Mouse (Mus musculus) liver, embryonic 13.5 days (tissue): ENCODE measurements around the gene Inpp4b. TPM values are rescaled to one million over a fixed set of nuclear protein-coding genes. Genes with fewer than 3 reads are reported as not detected.

ENCODE experiments used
- ATAC-seq: fragments of 200-750 bp; cut with Nextera tagmentation; 2 replicates; pipeline ENCODE4 v1.8.0; 2017; ENCODE audit warnings: low read depth, mild to moderate bottlenecking, moderate number of reproducible peaks, moderate library complexity
- DNase-seq: peaks from one replicate; pipeline ENCODE4 v3.0.0; 2022
- H3K27ac ChIP-seq: fragments of 300-500 bp; sonication (generic); 2 replicates; pipeline ENCODE4 v1.5.1; 2015; ENCODE audit warnings: moderate library complexity, mild to moderate bottlenecking, inconsistent platforms
- H3K27me3 ChIP-seq: fragments of 300-500 bp; sonication (generic); 2 replicates; pipeline ENCODE4 v1.6.1; 2015; ENCODE audit warnings: mild to moderate bottlenecking, inconsistent platforms
- H3K36me3 ChIP-seq: fragments of 300-500 bp; sonication (generic); 2 replicates; pipeline ENCODE4 v1.6.1; 2015; ENCODE audit warnings: mild to moderate bottlenecking, inconsistent platforms
- H3K4me1 ChIP-seq: fragments of 300-500 bp; sonication (generic); replicated peaks from 2 replicates; pipeline ENCODE4 v1.6.1; 2015; ENCODE audit warnings: inconsistent platforms
- H3K4me2 ChIP-seq: fragments of 300-500 bp; sonication (generic); 2 replicates; pipeline ENCODE4 v1.6.1; 2015; ENCODE audit warnings: inconsistent platforms, mild to moderate bottlenecking, moderate library complexity
- H3K4me3 ChIP-seq: fragments of 300-500 bp; sonication (generic); replicated peaks from 2 replicates; pipeline ENCODE4 v1.5.1; 2015; ENCODE audit warnings: mild to moderate bottlenecking, inconsistent platforms
- H3K9ac ChIP-seq: fragments of 300-500 bp; sonication (generic); 2 replicates; pipeline ENCODE4 v1.6.1; 2015; ENCODE audit warnings: mild to moderate bottlenecking, inconsistent platforms
- H3K9me3 ChIP-seq: fragments of 300-500 bp; sonication (generic); replicated peaks from 2 replicates; pipeline ENCODE4 v1.6.1; 2016; ENCODE audit warnings: inconsistent platforms
- WGBS: fragments of 180-500 bp; shearing (Covaris S2); methylation state at CpG from one replicate; pipeline ENCODE4 v1.1.7; 2015; ENCODE audit not compliant: insufficient replicate concordance; 5-methylcytosine and 5-hydroxymethylcytosine counted together
- polyA plus RNA-seq: library from polyadenylated mRNA; unstranded; fragments of >200 nt; fragmentation: Nextera tagmentation; extraction: Ambion mirVana; gene quantifications from 2 replicates; pipeline ENCODE4 v1.2.1, GENCODE M21; 2015

The Inpp4b gene
- polyA plus RNA-seq, 1 experiment from 2014 or later: 2.2 TPM

DNA sequence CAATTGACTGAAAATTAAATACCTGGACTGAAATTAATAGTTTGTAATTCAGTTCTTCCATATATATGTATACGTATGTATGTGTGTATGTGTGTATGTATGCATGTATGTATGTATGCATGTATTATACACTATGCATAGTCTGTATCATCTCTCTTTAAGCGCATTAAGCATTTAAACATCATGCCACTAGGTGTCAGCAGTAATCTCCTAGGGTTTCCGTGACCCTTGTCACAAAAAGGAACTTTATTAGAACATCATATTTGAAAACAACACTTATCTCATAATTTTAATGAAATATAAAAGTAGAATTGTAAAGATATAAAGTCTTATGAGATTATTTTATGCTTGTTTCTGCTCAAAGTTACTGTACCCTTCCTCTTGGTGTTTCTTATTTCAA is 136.3 kb downstream of the Inpp4b start:
- 27% methylated on average over 3 of the region's 3 CpGs for WGBS

DNA sequence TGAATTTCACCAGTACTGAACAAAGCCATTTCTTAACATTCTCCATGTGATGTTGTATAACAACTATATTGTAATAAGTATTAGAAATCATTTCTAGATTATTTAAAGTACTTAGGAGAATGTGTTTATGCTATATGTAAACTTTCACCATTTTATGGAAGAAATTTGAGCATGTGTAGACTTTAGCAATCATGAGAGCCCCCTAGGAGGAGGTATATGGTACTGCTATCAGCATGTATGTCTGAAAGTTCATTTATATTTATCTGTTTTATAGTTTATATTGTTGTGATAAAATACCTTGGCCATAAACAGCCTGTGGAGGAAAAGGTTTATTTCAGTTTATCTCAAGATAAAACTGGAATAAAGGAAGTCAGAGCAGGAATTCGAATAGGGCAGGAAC is 141.5 kb downstream of the Inpp4b start:
- H3K27me3 ChIP-seq: no peaks in the 10 kb centered on the region
- H3K36me3 ChIP-seq: no peaks in the 10 kb centered on the region
- no peaks in the 10 kb centered on the region for H3K9me3 ChIP-seq
- H3K9ac ChIP-seq: no peak overlapping the region
- no peak overlapping the region for H3K27ac ChIP-seq
- no peak overlapping the region for H3K4me3 ChIP-seq
- H3K4me1 ChIP-seq: no peaks in the 10 kb centered on the region
- WGBS: 33% methylated on average over 1 of the region's 1 CpGs
- H3K4me2 ChIP-seq: no peak overlapping the region
- DNase-seq (no peak), ATAC-seq (no peak)

More for the DNA sequence above, 136.3 kb downstream of the Inpp4b start:
- Histone ChIP-seq H3K36me3 (no peaks in the 10 kb centered on the region), H3K27ac (no peak overlapping the region), H3K9ac (no peak overlapping the region), H3K27me3 (no peaks in the 10 kb centered on the region), H3K4me1 (no peaks in the 10 kb centered on the region), H3K4me2 (no peak overlapping the region), H3K9me3 (no peaks in the 10 kb centered on the region), H3K4me3 (no peak overlapping the region)
- no peak for DNase-seq
- no peak for ATAC-seq

DNA sequence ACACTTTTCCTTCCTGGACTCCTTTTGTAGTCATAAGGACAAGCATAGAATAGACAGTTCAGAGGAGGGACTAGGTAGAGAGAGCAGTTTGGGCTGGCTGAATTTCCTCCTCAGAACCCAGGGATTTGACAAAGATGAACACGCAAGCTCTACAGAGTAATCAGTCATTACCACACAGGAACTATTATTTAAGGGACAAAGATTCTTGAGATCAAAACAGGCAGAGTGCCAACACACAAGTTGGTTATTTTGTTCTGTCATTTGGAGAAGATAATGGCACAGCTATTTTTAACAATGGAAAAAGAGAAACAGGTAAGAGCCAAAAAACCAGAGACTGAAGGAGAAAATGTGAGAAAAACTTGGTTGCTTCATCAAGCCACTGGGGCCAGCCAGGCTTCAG is 143.3 kb downstream of the Inpp4b start:
- H3K9me3 ChIP-seq: no peaks in the 10 kb centered on the region
- no peak overlapping the region for H3K4me3 ChIP-seq
- H3K4me1 ChIP-seq: no peaks in the 10 kb centered on the region
- no peak overlapping the region for H3K9ac ChIP-seq
- 57% methylated on average over 1 of the region's 1 CpGs for WGBS
- H3K27ac ChIP-seq: no peak overlapping the region
- no peak for DNase-seq
- H3K27me3 ChIP-seq: no peaks in the 10 kb centered on the region
- H3K36me3 ChIP-seq: no peaks in the 10 kb centered on the region
- no peak overlapping the region for H3K4me2 ChIP-seq
- ATAC-seq: no peak

DNA sequence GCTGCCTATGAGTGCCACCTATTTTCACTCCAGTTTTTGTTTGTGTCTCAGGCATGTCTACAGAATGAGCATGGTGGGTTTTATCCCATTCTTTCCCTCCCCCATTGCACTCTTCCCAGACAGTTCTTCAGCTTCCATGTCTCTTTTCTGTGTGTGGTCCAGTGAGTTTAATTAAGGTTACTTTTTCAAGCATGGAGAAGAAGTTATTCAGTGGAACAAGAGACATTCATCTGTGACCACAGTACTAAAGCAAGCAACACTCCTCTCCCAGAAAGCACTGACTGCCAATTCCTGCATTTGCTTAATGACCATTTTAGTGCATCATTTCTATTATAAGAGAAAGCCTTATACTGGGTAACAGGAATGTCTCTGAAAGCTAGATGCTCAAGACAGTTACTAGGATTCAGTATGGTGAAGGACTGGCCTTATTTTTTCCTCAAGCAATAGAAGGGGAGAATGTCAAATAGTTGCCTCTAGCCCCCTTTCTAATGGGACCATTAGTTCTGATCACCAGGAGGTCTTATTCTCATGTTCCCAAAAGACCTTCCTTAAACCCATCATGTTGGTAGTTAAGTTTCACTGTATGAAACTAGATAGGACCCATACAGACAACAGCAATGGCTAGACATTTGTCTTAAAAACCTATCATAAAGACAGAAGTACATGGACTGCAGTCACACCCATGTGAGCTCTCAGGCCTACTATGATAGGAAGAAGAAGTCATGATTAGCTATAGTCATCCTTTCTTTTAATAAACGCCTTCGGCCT is 147.7 kb downstream of the Inpp4b start:
- no peaks in the 10 kb centered on the region for H3K36me3 ChIP-seq
- no peaks in the 10 kb centered on the region for H3K4me1 ChIP-seq
- H3K4me3 ChIP-seq: no peak overlapping the region
- H3K27ac ChIP-seq: no peak overlapping the region
- DNase-seq: no peak
- H3K27me3 ChIP-seq: no peaks in the 10 kb centered on the region
- WGBS: 67% methylated on average over 2 of the region's 2 CpGs
- H3K4me2 ChIP-seq: no peak overlapping the region
- ATAC-seq: no peak
- H3K9me3 ChIP-seq: no peaks in the 10 kb centered on the region
- no peak overlapping the region for H3K9ac ChIP-seq

DNA sequence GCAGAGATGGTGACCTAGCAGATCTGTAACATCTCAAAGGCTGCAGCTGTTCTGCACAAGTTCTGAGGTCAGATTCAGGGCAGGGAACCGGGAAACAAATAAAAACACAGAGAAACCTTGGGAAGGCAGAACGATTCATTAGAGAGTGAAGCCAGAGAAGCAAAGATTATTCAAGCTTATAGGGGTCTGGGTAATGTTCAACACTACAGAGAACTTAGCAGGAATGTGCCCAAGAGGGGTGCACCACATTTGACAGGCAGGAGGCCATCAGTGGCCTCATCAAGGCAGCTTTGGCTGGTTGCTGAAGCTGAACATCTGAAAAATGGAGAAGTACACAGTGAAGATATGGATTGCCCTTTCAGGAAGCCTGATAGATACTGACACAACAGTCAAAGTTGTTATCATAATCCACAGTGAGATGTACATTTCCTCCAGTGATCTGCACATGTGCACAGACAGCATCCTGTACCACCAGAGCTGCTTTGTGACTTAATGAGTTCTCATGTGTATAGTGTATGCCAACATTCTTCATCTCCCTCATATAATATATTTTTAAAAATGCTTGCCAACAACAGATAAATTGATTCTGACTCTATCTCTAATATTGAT is 148.8 kb downstream of the Inpp4b start:
- Histone ChIP-seq H3K4me1 (no peaks in the 10 kb centered on the region), H3K4me3 (no peak overlapping the region), H3K27ac (no peak overlapping the region), H3K9me3 (no peaks in the 10 kb centered on the region), H3K36me3 (no peaks in the 10 kb centered on the region), H3K4me2 (no peak overlapping the region), H3K9ac (no peak overlapping the region), H3K27me3 (no peaks in the 10 kb centered on the region)
- no peak for ATAC-seq
- WGBS: 34% methylated on average over 2 of the region's 2 CpGs
- DNase-seq: no peak

DNA sequence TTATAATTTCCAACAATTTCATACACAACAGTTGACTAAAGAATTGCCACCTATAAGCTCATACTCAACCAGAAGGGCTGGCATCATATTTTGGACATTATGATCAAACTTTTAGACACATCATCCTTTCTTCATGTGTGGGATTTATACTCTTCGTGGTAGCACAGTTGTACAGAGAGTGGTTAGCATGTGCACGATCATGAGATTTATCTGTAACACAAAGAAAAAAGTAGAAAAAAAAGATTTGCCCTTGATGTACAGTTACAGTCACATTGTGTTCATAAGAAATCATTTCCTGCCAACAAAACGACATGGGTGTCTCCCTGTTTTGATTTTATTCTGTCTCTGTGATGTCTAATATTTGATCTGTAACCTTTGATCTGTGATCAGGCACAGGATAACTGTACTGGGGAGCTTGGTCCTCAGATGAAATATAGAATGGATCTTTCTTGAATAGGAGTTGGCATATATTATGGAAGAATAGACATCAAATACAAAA is 149.4 kb downstream of the Inpp4b start:
- no peak overlapping the region for H3K4me2 ChIP-seq
- H3K4me3 ChIP-seq: no peak overlapping the region
- no peak overlapping the region for H3K9ac ChIP-seq
- no peaks in the 10 kb centered on the region for H3K4me1 ChIP-seq
- DNase-seq (no peak), ATAC-seq (no peak)
- H3K27me3 ChIP-seq: no peaks in the 10 kb centered on the region
- no peaks in the 10 kb centered on the region for H3K9me3 ChIP-seq
- WGBS: 44% methylated on average over 3 of the region's 3 CpGs
- no peak overlapping the region for H3K27ac ChIP-seq
- H3K36me3 ChIP-seq: no peaks in the 10 kb centered on the region

DNA sequence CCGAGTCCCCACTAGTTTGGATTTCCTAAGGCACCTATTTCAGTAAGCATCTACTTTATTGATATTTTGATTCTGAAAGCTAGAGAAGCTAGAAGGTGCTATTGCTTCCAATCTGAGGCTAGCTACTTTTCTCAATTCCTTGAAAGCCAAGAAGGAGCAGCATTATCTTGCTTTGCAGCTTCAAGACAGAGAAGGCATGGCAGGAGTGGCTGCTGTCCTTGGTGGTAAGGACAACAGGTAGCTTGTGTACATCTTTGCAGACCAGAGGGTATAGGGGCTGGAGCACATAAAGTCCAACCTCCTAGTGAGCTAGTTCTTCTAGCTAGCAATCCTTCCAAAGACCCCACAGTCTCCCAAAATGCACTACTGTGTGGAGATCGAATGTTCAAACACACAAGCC is 152.5 kb downstream of the Inpp4b start:
- Histone ChIP-seq H3K27me3 (no peaks in the 10 kb centered on the region), H3K27ac (no peak overlapping the region), H3K4me2 (no peak overlapping the region), H3K36me3 (no peaks in the 10 kb centered on the region), H3K9me3 (no peaks in the 10 kb centered on the region), H3K4me3 (no peak overlapping the region), H3K9ac (no peak overlapping the region), H3K4me1 (no peaks in the 10 kb centered on the region)
- DNase-seq (no peak), ATAC-seq (no peak)
- WGBS: 64% methylated on average over 2 of the region's 2 CpGs

DNA sequence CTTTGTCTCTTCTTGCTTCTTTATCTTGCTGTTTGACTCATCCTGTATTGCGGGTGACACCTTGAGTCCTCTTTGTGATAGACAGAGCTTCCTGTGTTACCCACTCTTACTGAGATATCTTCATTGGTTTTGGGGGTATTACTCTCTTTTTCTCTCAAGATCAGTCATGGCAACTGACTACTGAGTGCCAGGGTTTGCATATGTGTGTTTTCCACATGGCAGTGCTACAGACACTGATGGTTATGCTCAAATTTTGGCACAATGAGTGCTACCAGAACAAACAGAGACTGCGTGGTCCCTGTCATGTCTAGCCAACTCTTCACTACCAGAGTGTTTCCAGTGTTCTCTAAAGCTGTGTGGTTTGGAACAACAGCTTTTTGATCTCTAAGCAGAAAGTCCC is 155.3 kb downstream of the Inpp4b start:
- DNase-seq: no peak

DNA sequence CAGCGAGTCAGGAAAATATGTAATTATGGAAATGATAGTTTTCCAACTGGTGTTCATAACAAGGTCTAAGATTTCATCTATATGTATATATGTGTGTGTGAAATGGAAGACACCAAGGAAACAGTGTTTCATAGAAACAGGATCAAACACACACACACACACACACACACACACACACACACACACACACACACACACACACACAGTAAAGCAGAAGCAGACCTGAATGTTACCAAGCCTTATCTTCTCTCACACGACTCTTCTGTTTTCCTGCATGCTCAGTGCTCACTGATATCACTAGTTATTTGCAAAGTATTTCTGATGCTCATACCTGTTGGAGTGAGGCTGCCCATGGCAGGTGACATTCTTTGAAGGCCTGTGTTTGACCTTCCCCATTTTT is 159.9 kb downstream of the Inpp4b start:
- Histone ChIP-seq H3K9me3 (no peaks in the 10 kb centered on the region), H3K27me3 (no peaks in the 10 kb centered on the region), H3K9ac (no peak overlapping the region), H3K4me2 (no peak overlapping the region), H3K36me3 (no peaks in the 10 kb centered on the region), H3K4me3 (no peak overlapping the region), H3K27ac (no peak overlapping the region), H3K4me1 (no peaks in the 10 kb centered on the region)
- 36% methylated on average over 2 of the region's 2 CpGs for WGBS
- ATAC-seq (no peak), DNase-seq (no peak)

More for the DNA sequence above, 155.3 kb downstream of the Inpp4b start:
- H3K4me3 ChIP-seq: no peak overlapping the region
- H3K9me3 ChIP-seq: no peaks in the 10 kb centered on the region
- 31% methylated on average over 2 of the region's 2 CpGs for WGBS
- no peak overlapping the region for H3K4me2 ChIP-seq
- no peaks in the 10 kb centered on the region for H3K27me3 ChIP-seq
- H3K36me3 ChIP-seq: no peaks in the 10 kb centered on the region
- H3K27ac ChIP-seq: no peak overlapping the region
- H3K9ac ChIP-seq: no peak overlapping the region
- no peaks in the 10 kb centered on the region for H3K4me1 ChIP-seq
- ATAC-seq: no peak

DNA sequence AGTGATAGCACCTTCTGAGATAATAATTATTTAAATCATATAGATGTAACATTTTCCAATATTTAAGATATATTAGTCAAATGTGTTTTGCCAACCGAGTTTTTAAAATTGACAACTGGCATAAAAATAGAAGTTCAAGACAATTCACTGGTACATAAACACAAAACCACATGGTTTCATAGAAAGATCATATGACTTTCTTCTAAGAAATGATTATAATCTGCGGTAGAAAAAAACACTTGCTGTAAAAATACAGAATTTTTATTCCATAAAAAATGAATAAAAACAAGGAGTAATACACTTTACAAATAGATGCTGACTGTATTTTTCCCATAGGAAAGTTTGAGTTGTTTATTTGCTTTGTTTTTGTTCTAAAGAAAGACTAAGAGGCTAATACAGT is 160.6 kb downstream of the Inpp4b start:
- ATAC-seq (no peak), DNase-seq (no peak)
- Histone ChIP-seq H3K9ac (no peak overlapping the region), H3K4me1 (no peaks in the 10 kb centered on the region), H3K27me3 (no peaks in the 10 kb centered on the region), H3K27ac (no peak overlapping the region), H3K4me3 (no peak overlapping the region), H3K4me2 (no peak overlapping the region), H3K9me3 (no peaks in the 10 kb centered on the region), H3K36me3 (no peaks in the 10 kb centered on the region)
- WGBS: 48% methylated on average over 2 of the region's 2 CpGs

DNA sequence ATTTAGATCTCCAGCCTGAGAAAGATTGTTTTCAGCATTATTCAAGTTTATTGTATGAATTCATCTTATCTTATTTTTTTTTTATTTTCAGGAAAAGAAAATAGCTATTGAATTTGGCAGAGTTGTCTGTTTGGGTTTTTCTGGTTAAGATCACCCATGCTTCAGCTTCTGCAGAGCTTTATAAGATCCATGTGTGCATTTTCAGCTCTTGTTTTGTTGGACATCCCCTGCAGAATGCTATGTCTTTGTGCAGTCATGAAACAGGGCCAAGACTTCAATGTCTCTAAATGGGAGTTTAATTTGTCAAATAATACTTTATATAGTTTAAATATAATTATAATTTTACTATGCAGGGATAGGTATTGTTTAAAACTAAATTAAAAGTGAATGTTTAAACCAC is 170.5 kb downstream of the Inpp4b start:
- H3K36me3 ChIP-seq: no peaks in the 10 kb centered on the region
- no peak overlapping the region for H3K4me3 ChIP-seq
- H3K4me2 ChIP-seq: no peak overlapping the region
- no peak overlapping the region for H3K27ac ChIP-seq
- H3K4me1 ChIP-seq: no peaks in the 10 kb centered on the region
- no peaks in the 10 kb centered on the region for H3K9me3 ChIP-seq
- no peaks in the 10 kb centered on the region for H3K27me3 ChIP-seq
- DNase-seq (no peak), ATAC-seq (no peak)
- H3K9ac ChIP-seq: no peak overlapping the region

DNA sequence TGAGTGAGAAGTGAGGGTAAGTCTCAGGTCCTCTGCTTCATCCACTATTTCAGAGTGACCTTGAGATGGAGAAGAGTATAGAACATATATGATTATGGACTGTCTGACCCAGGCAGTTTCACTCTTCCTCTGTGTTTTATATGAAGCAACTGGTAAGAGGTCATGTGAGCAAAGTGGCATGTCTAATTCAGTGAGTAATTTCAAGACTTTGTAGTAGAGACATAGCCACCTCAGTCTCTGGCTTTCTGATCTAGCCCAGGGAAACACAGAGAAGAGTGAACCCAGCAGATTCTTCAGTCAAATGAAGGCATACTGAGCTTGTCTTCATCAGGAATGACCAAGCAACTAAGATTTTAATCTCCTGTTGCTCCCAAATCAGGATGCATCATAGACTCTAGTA is 172.1 kb downstream of the Inpp4b start:
- Histone ChIP-seq H3K36me3 (no peaks in the 10 kb centered on the region), H3K4me3 (no peak overlapping the region), H3K27ac (no peak overlapping the region), H3K4me1 (no peaks in the 10 kb centered on the region), H3K27me3 (no peaks in the 10 kb centered on the region), H3K9me3 (no peaks in the 10 kb centered on the region), H3K9ac (no peak overlapping the region), H3K4me2 (no peak overlapping the region)
- ATAC-seq (no peak), DNase-seq (no peak)
